In genomic region chr19:27902601-27903000, GRCm38 (mm10) we compare ENCODE assay signal across 29 mouse cellular contexts.
A peak's percentile ranks its signal among the peaks of the same experiment; 100 is the strongest.
DNase-seq lines count a peak whose midpoint lies in the region; ATAC-seq and TF ChIP-seq lines count a peak whose summit lies in the region.
"Had no signal": no experiment of that assay in that cellular context is flagged by ENCODE, and none has a peak within 500 bp of the region (broad histone marks: within the 10 kb centered on the region; RNA-seq: fewer than 3 reads in every experiment).

No protein-coding gene starts in this region.

- H3K4me2 ChIP-seq in hindbrain, embryonic 12.5 days (replicated peaks): no peak overlapping the region
- no peak overlapping the region for H3K4me2 ChIP-seq in forebrain, embryonic 15.5 days (replicated peaks)
- H3K4me2 ChIP-seq: forebrain, embryonic 13.5 days; heart, embryonic 12.5 days; heart, embryonic 15.5 days; hindbrain, embryonic 13.5 days had no signal

- no peak overlapping the region for H3K9ac ChIP-seq in ES-E14 (ENCODE audit: insufficient read depth, low read depth, low read length, poor library complexity, severe bottlenecking)
- no peak overlapping the region for H3K9ac ChIP-seq in hindbrain, embryonic 12.5 days
- no peak overlapping the region for H3K9ac ChIP-seq in forebrain, embryonic 15.5 days (replicated peaks)
- H3K9ac ChIP-seq: forebrain, embryonic 13.5 days; forebrain, postnatal 0 days; heart, embryonic 12.5 days; heart, embryonic 15.5 days; hindbrain, embryonic 13.5 days had no signal

- H3K27ac ChIP-seq in ES-E14 (ENCODE audit: insufficient read depth, low read depth, low read length, poor library complexity, severe bottlenecking): peak overlapping the region; percentile 18; the same call in 1 of the 2 replicates
- H3K27ac ChIP-seq in hindbrain, embryonic 12.5 days: no peak overlapping the region
- no peak overlapping the region for H3K27ac ChIP-seq in forebrain, embryonic 15.5 days (replicated peaks)
- H3K27ac ChIP-seq: forebrain, embryonic 10.5 days; forebrain, embryonic 13.5 days; gastrocnemius, adult 2 months; heart, embryonic 15.5 days; hindbrain, embryonic 13.5 days had no signal

- H3K4me3 ChIP-seq in ES-E14 (ENCODE audit: insufficient read depth in 1 of 2, low read depth in 1 of 2, low read length in 2 of 2, poor library complexity in 1 of 2, severe bottlenecking in 1 of 2): no peak overlapping the region
- no peak overlapping the region for H3K4me3 ChIP-seq in hindbrain, embryonic 12.5 days
- H3K4me3 ChIP-seq in forebrain, embryonic 15.5 days: no peak overlapping the region
- H3K4me3 ChIP-seq: forebrain, embryonic 10.5 days; forebrain, embryonic 13.5 days; gastrocnemius, adult 2 months; heart, embryonic 12.5 days; heart, embryonic 15.5 days; hindbrain, embryonic 13.5 days had no signal

- peaks cover 10 to 11% of the 10 kb centered on the region in 2 experiments; a peak in 3 of 4 replicates for H3K4me1 ChIP-seq in ES-E14 (ENCODE audit: control insufficient read depth in 2 of 2, insufficient read depth in 2 of 2, low read length in 2 of 2, poor library complexity in 1 of 2)
- H3K4me1 ChIP-seq in hindbrain, embryonic 12.5 days: peaks cover 12% of the 10 kb centered on the region
- peaks cover 12% of the 10 kb centered on the region for H3K4me1 ChIP-seq in forebrain, embryonic 15.5 days
- H3K4me1 ChIP-seq: heart, embryonic 15.5 days had no signal

- H3K27me3 ChIP-seq in hindbrain, embryonic 12.5 days: no peaks in the 10 kb centered on the region
- H3K27me3 ChIP-seq in forebrain, embryonic 15.5 days: no peaks in the 10 kb centered on the region
- H3K27me3 ChIP-seq: CH12.LX; heart, embryonic 12.5 days; heart, embryonic 15.5 days; hindbrain, embryonic 13.5 days had no signal

- no peaks in the 10 kb centered on the region for H3K9me3 ChIP-seq in ES-E14 (ENCODE audit: control insufficient read depth, insufficient read depth, low read depth, low read length)
- no peaks in the 10 kb centered on the region for H3K9me3 ChIP-seq in hindbrain, embryonic 12.5 days (replicated peaks)
- H3K9me3 ChIP-seq in forebrain, embryonic 15.5 days: no peaks in the 10 kb centered on the region
- H3K9me3 ChIP-seq: forebrain, embryonic 10.5 days; forebrain, embryonic 13.5 days; heart, embryonic 12.5 days; heart, embryonic 15.5 days; hindbrain, embryonic 13.5 days had no signal

- peak; percentile 21 for DNase-seq in embryo, embryonic 10.5 days (ENCODE audit: low spot score)
- no peak for DNase-seq in embryo, embryonic 11 days
- DNase-seq in 3T3-L1 (ENCODE audit: low read depth, low spot score) (peak; percentile 85), ES-E14 (ENCODE audit: low read depth, low spot score) (no peak), NIH3T3 (ENCODE audit: low read depth) (peak; percentile 46)
- no peak for DNase-seq in lung, postnatal 14 days
- DNase-seq: adrenal gland, adult 8-10 months; adrenal gland, postnatal 25 days; cerebellum, adult 11-12 months; cerebellum, adult 8-10 months; cerebellum, postnatal 10 days; cerebellum, postnatal 36 days; forebrain, postnatal 0 days; gastrocnemius, adult 2 months; gastrocnemius, postnatal 14 days; heart, adult 11 months; heart, postnatal 14 days; kidney, adult 18-20 months; kidney, adult 9 months had no signal

- no peaks in the 10 kb centered on the region for H3K36me3 ChIP-seq in ES-E14 (ENCODE audit: control insufficient read depth, insufficient read depth, low read length, poor library complexity, severe bottlenecking)
- H3K36me3 ChIP-seq in hindbrain, embryonic 12.5 days: 0 out of 2 replicates have a peak, but pooled peaks cover 3% of the 10 kb centered on the region
- no peaks in the 10 kb centered on the region for H3K36me3 ChIP-seq in forebrain, embryonic 15.5 days
- H3K36me3 ChIP-seq: heart, embryonic 12.5 days; heart, embryonic 15.5 days had no signal

- in situ Hi-C loops in ES-E14 (cut with MboI; ENCODE audit: low sequenced_read_pairs in 2 of 2, unreplicated experiment in 2 of 2): no loop called here

- WGBS in hindbrain, embryonic 12.5 days: 59% methylated on average over 9 of the region's 9 CpGs
- WGBS in forebrain, embryonic 15.5 days: 90% methylated on average over 9 of the region's 9 CpGs

- no peak for ATAC-seq in hindbrain, embryonic 12.5 days (ENCODE audit: low FRiP score)
- ATAC-seq in forebrain, embryonic 15.5 days (replicated peaks): no peak
- ATAC-seq: activated CD4-positive, CD25-positive, alpha-beta regulatory T cell, adult 4 months; forebrain, embryonic 13.5 days; forebrain, postnatal 0 days; hindbrain, embryonic 16.5 days had no signal

TF ChIP-seq in ES-E14, 5 proteins besides CTCF, POLR2A, EP300 and RAD21:
- TF ChIP-seq ZNF384 (IDR thresholded peaks at IDR 0.05; ENCODE audit: low read depth, low read length) (no peak), HCFC1 (IDR thresholded peaks at IDR 0.05; ENCODE audit: borderline replicate concordance, insufficient read depth, low read length) (no peak), ZC3H11A (IDR thresholded peaks at IDR 0.05; ENCODE audit: borderline replicate concordance, low read depth, low read length) (no peak), MAFK (IDR thresholded peaks at IDR 0.05; ENCODE audit: insufficient read depth, low read depth, low read length) (no peak), CHD2 (IDR thresholded peaks at IDR 0.05; ENCODE audit: low read depth, low read length) (no peak)

Comparison
In these comparisons a context has a peak if more than half of its experiments do, and no peak if none do; other contexts are left out.
1. DNase-seq: peak in embryo, embryonic 10.5 days (single experiment), 3T3-L1 (single experiment) and NIH3T3 (single experiment); none in embryo, embryonic 11 days (single experiment), ES-E14 (single experiment) and lung, postnatal 14 days (single experiment).